Mouse (Mus musculus): ENCODE measurements around the gene Pvalb. TPM values are rescaled to one million over a fixed set of nuclear protein-coding genes. Genes with fewer than 3 reads are reported as not detected.

Pvalb gene
- polyA plus RNA-seq, 1 experiment from 2014 or later, result not detected

DNA sequence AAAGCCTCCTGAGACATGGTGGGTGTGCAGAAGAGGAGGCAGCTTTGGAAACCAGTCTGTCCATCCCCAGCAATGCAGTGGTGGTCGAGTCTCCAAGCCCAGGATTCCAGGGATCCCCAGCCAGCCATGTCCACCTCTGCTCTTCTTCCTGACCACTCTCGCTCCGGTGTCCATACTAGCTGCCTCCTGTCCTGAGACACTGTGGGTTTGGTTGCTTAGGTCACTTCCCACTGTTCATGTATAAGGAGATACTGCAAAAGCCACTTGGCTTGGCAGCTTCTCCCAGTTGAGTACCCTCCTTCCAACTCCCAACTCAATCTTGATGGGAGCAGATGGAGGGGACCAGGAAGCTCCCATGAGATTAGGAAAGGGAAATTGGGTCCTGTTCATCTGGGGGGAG, 17.7 kb downstream of the Pvalb start:
- no peak for ATAC-seq
- WGBS (ENCODE audit: insufficient replicate concordance), result 68% methylated on average over 3 of the region's 3 CpGs

DNA sequence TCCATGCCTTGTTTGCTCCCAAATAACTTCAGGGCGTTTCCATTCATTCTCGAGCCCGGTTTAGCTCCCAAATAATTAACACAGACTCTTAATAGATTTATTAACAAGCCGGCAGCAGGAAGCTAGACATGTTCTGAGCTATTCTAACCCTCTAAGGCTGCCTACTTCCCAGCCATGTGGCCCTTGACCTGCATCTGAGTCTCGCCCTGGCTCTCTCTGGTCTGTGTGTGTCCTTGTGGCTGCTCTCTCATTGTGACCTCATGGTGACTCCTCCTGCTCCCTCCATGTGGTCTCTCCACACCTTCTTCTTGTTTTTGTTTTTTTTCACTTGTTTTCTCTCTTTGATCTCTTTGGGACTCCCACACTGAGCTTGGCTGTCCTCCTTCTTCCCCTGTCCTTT, 19.3 kb downstream of the Pvalb start:
- WGBS (ENCODE audit: insufficient replicate concordance), result 53% methylated on average over 5 of the region's 5 CpGs

More for the DNA sequence above, 17.7 kb downstream of the Pvalb start:
- Histone ChIP-seq H3K27me3 (replicated peaks) (peaks cover 9% of the 10 kb centered on the region; the same call in 1 of the 2 replicates), H3K4me2 (no peak overlapping the region), H3K9me3 (replicated peaks) (no peaks in the 10 kb centered on the region), H3K27ac (no peak overlapping the region), H3K4me3 (no peak overlapping the region), H3K4me1 (no peaks in the 10 kb centered on the region), H3K9ac (no peak overlapping the region), H3K36me3 (no peaks in the 10 kb centered on the region)

DNA sequence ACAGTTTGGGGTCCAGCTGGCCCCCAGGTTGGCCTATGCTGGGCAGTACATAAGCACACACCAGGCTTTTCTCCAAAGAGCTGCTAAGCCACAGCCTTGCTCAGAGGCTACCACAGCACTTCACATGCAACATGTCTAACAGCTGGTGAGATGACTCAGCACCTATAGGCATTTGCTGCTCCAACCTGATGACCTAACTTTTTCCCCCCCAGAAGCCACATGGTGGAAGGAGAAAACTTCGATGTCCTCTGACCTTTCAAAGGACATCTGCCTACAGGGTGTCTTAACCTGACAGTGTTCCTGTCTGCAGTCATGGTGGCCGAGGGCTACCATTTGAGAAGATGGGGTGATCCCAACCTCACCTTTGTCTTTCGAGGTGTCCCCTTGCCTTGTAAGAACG, 20.6 kb downstream of the Pvalb start:
- Histone ChIP-seq H3K4me3 (no peak overlapping the region), H3K36me3 (no peaks in the 10 kb centered on the region), H3K27ac (no peak overlapping the region), H3K9ac (no peak overlapping the region), H3K27me3 (replicated peaks) (peaks cover 38% of the 10 kb centered on the region), H3K4me1 (no peaks in the 10 kb centered on the region), H3K4me2 (no peak overlapping the region), H3K9me3 (replicated peaks) (no peaks in the 10 kb centered on the region)
- WGBS (ENCODE audit: insufficient replicate concordance), result 66% methylated on average over 4 of the region's 4 CpGs
- ATAC-seq, result no peak

More for the DNA sequence above, 19.3 kb downstream of the Pvalb start:
- ATAC-seq, result no peak
- Histone ChIP-seq H3K27ac (no peak overlapping the region), H3K9ac (no peak overlapping the region), H3K9me3 (replicated peaks) (no peaks in the 10 kb centered on the region), H3K36me3 (no peaks in the 10 kb centered on the region), H3K4me2 (no peak overlapping the region), H3K4me3 (no peak overlapping the region), H3K27me3 (replicated peaks) (peaks cover 25% of the 10 kb centered on the region), H3K4me1 (no peaks in the 10 kb centered on the region)

DNA sequence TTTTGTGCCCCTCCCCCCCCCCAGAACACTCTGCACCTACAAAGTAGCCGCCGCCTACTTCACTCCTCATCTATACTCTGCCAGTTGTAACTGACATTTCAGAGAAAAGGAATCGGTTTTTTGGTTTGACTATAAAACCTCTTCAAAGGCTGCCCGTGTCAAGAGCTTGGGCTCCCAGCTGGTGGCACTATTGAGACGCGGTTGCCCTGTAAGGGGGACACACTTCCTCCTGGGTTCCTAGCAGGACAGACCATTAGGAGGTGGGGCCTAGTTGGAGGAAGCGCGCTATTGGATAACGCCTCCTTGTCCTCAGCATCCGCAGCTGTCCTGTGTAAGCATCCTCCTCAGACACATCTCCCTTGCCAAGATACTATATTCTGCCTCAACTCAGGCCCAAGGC, 21.3 kb downstream of the Pvalb start:
- 3% methylated on average over 10 of the region's 10 CpGs for WGBS (ENCODE audit: insufficient replicate concordance)
- no peak overlapping the region for H3K27ac ChIP-seq
- no peaks in the 10 kb centered on the region for H3K4me1 ChIP-seq
- no peaks in the 10 kb centered on the region for H3K9me3 ChIP-seq (replicated peaks)
- no peak overlapping the region for H3K4me2 ChIP-seq
- H3K27me3 ChIP-seq (replicated peaks), result peaks cover 42% of the 10 kb centered on the region
- H3K9ac ChIP-seq, result no peak overlapping the region
- H3K36me3 ChIP-seq, result no peaks in the 10 kb centered on the region
- no peak overlapping the region for H3K4me3 ChIP-seq
- ATAC-seq, result no peak

DNA sequence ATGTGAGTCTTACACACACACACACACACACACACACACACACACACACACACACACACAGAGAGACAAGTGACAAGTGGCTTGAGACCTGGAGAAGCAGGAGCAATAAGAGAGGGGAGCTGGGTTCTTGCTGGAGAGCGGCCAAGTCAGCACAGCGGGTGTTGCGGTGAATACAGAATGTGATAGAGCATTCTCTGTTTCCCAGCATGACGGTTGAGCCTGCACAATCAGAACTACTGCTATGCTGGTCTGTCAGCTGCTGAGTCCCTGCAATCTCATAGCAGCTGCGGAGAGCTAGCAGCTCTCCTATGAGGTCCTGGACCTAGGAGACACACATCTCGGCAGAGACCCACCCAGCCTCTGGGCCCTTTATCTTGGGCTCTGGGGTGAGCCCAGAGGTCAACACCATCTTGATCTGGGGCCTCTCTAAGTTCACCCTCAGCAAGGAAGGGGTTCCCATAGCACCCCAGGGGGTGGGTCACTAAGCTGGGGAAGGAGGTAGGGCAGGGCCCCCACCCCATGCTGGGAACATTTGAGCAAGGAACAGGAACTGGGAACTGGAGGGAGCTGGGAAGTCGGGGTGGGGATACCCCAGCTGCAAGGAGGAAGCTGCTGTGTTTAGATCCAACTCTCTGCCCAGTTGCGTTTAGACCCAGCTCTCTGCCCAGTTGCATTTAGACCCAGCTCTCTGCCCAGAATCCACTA, 24.3 kb downstream of the Pvalb start:
- Histone ChIP-seq H3K27me3 (replicated peaks) (peaks cover 51% of the 10 kb centered on the region), H3K4me3 (no peak overlapping the region), H3K27ac (no peak overlapping the region), H3K4me2 (no peak overlapping the region), H3K36me3 (no peaks in the 10 kb centered on the region), H3K4me1 (no peaks in the 10 kb centered on the region), H3K9me3 (replicated peaks) (no peaks in the 10 kb centered on the region), H3K9ac (no peak overlapping the region)
- no peak for ATAC-seq
- 42% methylated on average over 8 of the region's 8 CpGs for WGBS (ENCODE audit: insufficient replicate concordance)

DNA sequence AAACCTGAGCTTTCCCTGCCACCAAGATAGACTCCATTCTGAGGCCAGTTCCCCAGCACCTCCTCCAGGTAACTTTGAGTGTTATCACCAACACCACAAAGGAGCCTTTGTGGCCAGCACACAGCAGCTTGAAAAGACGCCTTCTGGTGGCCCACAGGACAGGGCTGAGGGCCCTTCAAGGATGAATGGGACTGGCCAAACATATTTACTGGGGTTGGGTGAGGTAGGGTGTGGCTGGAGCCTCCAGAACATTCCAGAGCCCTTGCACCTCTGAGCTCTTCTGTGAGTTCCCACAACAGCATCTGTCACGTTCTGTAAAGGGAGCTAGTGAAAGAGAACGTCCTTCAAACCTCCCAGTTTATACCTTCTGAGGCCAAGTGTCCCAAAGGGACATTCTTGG, 26.4 kb downstream of the Pvalb start:
- WGBS (ENCODE audit: insufficient replicate concordance), result 59% methylated on average over 3 of the region's 3 CpGs
- Histone ChIP-seq H3K4me3 (no peak overlapping the region), H3K36me3 (no peaks in the 10 kb centered on the region), H3K4me1 (peaks cover 11% of the 10 kb centered on the region), H3K4me2 (no peak overlapping the region), H3K27ac (no peak overlapping the region), H3K27me3 (replicated peaks) (peaks cover 51% of the 10 kb centered on the region), H3K9ac (no peak overlapping the region), H3K9me3 (replicated peaks) (no peaks in the 10 kb centered on the region)
- no peak for ATAC-seq

DNA sequence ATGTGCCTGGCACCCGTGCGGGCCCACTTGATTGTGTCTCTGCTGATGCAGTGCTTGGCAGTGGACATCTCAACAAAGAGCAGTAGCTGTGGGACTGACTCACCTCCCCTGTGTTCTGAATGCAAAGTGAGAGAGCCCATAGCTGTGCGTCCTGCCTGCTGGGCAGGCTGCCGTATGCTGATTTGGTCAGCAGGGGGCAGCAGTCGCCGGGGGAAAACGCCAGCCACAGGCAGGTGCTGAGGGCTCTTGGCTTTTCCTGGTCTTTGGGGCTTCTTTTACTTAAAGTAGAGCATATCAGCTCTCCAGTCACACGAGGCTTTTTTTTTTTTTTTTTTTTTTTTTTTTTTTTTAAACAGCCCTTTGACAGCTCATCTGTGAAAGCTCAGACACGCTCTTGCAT, 27.8 kb downstream of the Pvalb start:
- H3K27me3 ChIP-seq (replicated peaks), result peaks cover 41% of the 10 kb centered on the region
- no peak overlapping the region for H3K4me3 ChIP-seq
- H3K36me3 ChIP-seq, result no peaks in the 10 kb centered on the region
- no peak overlapping the region for H3K4me2 ChIP-seq
- H3K4me1 ChIP-seq, result peaks cover 18% of the 10 kb centered on the region
- no peaks in the 10 kb centered on the region for H3K9me3 ChIP-seq (replicated peaks)
- no peak overlapping the region for H3K27ac ChIP-seq
- ATAC-seq, result no peak
- no peak overlapping the region for H3K9ac ChIP-seq
- WGBS (ENCODE audit: insufficient replicate concordance), result 5% methylated on average over 9 of the region's 9 CpGs

DNA sequence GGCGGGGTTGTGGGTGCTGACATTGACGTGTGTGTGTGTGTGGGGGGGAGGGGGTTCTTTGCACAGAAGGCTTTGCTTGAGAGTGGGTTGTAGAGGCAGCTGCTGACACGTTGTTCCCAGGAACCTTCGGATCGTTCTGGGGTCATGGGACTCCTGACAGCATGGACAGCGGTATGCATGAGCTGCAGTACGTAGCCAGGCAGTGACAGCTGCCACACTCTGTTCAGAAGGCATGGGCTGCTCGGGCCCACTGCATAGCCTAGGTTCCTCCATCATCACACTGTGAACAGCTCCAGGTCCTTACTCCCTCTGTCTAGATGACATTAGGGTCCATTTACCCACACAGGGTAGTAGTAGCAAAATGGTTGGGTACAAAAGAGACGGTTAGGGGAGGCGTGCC, 28.9 kb downstream of the Pvalb start:
- no peaks in the 10 kb centered on the region for H3K9me3 ChIP-seq (replicated peaks)
- 51% methylated on average over 10 of the region's 10 CpGs for WGBS (ENCODE audit: insufficient replicate concordance)
- no peaks in the 10 kb centered on the region for H3K36me3 ChIP-seq
- no peak overlapping the region for H3K4me2 ChIP-seq
- no peak overlapping the region for H3K4me3 ChIP-seq
- H3K4me1 ChIP-seq, result peaks cover 30% of the 10 kb centered on the region
- H3K27me3 ChIP-seq (replicated peaks), result peaks cover 30% of the 10 kb centered on the region
- H3K9ac ChIP-seq, result no peak overlapping the region
- ATAC-seq, result no peak
- no peak overlapping the region for H3K27ac ChIP-seq

DNA sequence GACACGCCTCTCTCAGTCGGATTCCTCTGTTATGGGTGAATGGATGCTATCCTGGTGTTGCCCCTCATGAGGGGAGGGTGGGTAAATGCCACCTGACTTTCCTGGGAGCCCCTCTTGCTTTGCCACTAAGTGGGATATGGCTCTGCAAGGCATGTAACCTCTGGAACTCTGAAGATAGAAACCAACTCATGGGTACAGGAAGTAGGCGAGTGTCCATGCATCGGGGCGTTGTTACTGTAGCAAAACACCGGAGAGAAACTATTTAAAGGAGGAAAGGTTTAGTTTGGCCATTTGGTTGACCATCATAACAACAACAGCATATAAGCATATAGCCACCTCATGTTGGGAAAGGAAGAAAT, 31.3 kb downstream of the Pvalb start:
- H3K27me3 ChIP-seq (replicated peaks), result peaks cover 9% of the 10 kb centered on the region
- peak overlapping the region; percentile 57; the same call in 1 of the 2 replicates for H3K9ac ChIP-seq
- 72% methylated on average over 6 of the region's 6 CpGs for WGBS (ENCODE audit: insufficient replicate concordance)
- peaks cover 36% of the 10 kb centered on the region for H3K4me1 ChIP-seq
- no peaks in the 10 kb centered on the region for H3K36me3 ChIP-seq
- H3K4me2 ChIP-seq, result peak overlapping the region; percentile 98
- H3K27ac ChIP-seq, result peak overlapping the region; percentile 42; the same call in 1 of the 2 replicates
- ATAC-seq, result no peak
- peak overlapping the region; percentile 78 for H3K4me3 ChIP-seq
- H3K9me3 ChIP-seq (replicated peaks), result no peaks in the 10 kb centered on the region

DNA sequence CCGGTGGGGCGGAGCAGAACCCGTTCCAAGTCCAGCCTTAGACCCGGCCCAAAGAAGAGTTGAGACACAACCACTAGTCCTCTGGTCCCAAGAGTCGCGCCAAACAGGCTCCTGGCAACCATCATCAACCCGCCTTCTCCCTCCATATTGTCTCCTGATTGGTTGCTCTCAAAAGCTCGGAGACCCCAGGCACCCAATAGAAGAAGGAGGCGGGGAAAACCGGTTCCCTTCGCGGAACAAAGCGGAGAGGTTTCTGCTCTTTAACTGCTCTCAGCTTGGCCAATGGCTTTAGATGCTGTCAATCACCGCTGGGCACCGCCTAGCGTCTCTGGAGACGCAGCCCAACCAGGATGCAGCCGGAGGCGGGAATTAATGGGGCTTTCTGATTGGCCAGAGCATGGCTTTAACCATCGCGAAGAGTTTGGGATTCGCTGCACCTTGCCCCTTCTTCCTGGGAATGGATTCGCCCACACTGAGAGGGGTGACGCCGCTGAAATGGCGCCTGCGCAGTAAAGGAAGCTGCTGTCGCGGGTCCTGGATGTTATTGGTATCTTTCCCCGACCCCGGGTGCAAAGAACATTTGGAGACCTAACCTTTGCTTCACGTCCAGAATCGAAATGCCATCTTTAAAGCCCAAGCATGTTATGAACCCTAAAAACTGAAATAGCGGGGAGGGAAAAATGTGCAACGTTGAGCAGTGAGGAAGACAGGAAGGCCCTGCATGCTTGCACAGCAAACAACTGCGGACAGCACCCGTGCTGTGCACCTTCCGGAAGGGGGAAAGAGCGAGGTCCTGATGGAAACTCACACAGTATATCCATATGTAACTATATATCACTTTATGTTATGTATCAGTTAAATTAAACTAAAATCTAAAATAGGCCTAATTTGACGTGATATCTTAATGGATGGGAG, 32.0 kb downstream of the Pvalb start, which contains the start of gene Ift27:
Gene Ift27 (minus strand): TSS at position 136 of the 915 bp plus-strand sequence.
- H3K4me1 ChIP-seq, result peaks cover 36% of the 10 kb centered on the region
- peaks cover 7% of the 10 kb centered on the region for H3K27me3 ChIP-seq (replicated peaks)
- peak within 1 kb of the TSS; percentile 78 for H3K4me3 ChIP-seq
- peak within 1 kb of the TSS; percentile 98 for H3K4me2 ChIP-seq
- ATAC-seq, result peak; percentile 97
- H3K27ac ChIP-seq, result peak within 1 kb of the TSS; percentile 51
- WGBS (ENCODE audit: insufficient replicate concordance), result 3% methylated on average over 40 of the region's 40 CpGs
- H3K36me3 ChIP-seq, result no peaks in the 10 kb centered on the region
- H3K9ac ChIP-seq, result peak within 1 kb of the TSS; percentile 81
- no peaks in the 10 kb centered on the region for H3K9me3 ChIP-seq (replicated peaks)

DNA sequence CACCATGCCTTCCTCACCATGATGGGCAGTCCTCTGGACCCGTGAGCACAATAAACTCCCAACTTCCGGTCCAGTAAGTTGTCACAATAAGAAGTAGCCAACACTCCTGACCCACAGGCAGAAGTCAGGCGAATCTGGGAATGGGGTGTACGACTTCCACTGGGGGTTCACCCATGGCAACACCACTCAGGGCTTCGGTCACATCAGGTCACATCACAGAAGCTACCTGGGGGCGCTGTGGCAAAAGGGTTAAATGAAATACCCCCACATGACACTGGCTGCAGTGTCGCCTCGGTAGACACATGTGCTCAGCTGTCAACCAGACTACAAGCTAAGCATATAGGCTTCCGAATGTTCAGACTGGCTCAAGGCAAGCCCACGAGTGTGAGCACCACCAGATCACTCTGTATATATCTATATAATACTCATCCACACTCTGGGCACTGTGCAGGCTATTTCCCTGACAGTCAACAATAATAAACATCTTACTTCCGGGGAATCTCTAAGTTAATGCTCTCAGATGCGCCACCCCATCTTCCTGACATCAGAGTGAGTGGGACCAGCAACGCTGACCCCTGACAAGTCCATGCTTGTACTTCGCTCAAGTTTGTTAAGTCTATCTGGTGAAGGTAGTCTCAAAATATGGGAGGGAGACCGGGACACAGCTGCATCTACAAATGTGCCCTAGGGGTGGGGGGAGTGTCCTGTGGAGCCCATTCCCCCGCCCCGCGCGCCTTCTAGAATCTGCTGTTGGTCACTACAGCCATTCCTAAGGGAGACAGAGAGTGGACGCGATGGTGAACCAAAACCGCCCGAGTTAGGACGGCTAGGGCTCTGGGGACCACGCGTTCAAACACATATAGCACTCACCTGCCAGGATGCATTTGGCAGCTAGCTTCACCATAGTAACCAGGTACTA, 33.0 kb downstream of the Pvalb start:
- WGBS (ENCODE audit: insufficient replicate concordance), result 24% methylated on average over 26 of the region's 26 CpGs
- peaks cover 5% of the 10 kb centered on the region for H3K27me3 ChIP-seq (replicated peaks)
- H3K4me1 ChIP-seq, result peaks cover 36% of the 10 kb centered on the region
- H3K4me3 ChIP-seq, result peak overlapping the region; percentile 78
- peak overlapping the region; percentile 98 for H3K4me2 ChIP-seq
- no peaks in the 10 kb centered on the region for H3K9me3 ChIP-seq (replicated peaks)
- no peak for ATAC-seq
- H3K27ac ChIP-seq, result peak overlapping the region; percentile 51
- peak overlapping the region; percentile 81 for H3K9ac ChIP-seq
- no peaks in the 10 kb centered on the region for H3K36me3 ChIP-seq
